Mouse (Mus musculus) CH12.LX (cell line): ENCODE measurements around the gene Fga.

ENCODE experiments used
- BHLHE40 ChIP-seq: IDR thresholded peaks from 2 replicates; pipeline ENCODE4 v1.6.1; 2011; ENCODE audit warnings: mild to moderate bottlenecking, low read depth, low read length, improper control_type of control experiment
- CTCF ChIP-seq, 2 experiments: IDR thresholded peaks in 1 of 2; conservative IDR thresholded peaks in 1 of 2; 2 replicates each; pipeline ENCODE4 v1.5.1; 2011 to 2012; ENCODE audit warnings: low read depth in 2 of 2, low read length in 2 of 2, improper control_type of control experiment in 1 of 2, inconsistent platforms in 1 of 2, mild to moderate bottlenecking in 1 of 2, moderate library complexity in 1 of 2
- EP300 ChIP-seq: IDR thresholded peaks from 2 replicates; pipeline ENCODE4 v1.6.1; 2011; ENCODE audit warnings: low read length, improper control_type of control experiment
- POLR2AphosphoS2 ChIP-seq: IDR thresholded peaks from 2 replicates; pipeline ENCODE4 v1.6.1; 2011; ENCODE audit warnings: low read depth, low read length, improper control_type of control experiment
- RCOR1 ChIP-seq: conservative IDR thresholded peaks from 2 replicates; pipeline ENCODE4 v1.6.1; 2012; ENCODE audit warnings: low read depth, mild to moderate bottlenecking, inconsistent platforms, low read length, improper control_type of control experiment

- no peak for TF ChIP-seq CTCF (conservative IDR thresholded peaks at IDR 0.05 in 1 of 2, IDR thresholded peaks at IDR 0.05 in 1 of 2; ENCODE audit: low read depth in 2 of 2, low read length in 2 of 2)
- no peak for TF ChIP-seq RCOR1
- no peak for TF ChIP-seq BHLHE40
- no peak for TF ChIP-seq POLR2AphosphoS2
- TF ChIP-seq EP300, result no peak
These were observed 7.0 kb downstream of the Fga start for GRCm38 (mm10) chr3:83032746-83033308.
